Mouse (Mus musculus): ENCODE results near the gene Pmm1.

Gene Pmm1

GRCm38 (mm10) chr15:81955414-81955813 is 5.3 kb downstream of the Pmm1 start:
- DNase-seq, result no peak

- DNase-seq, result no peak
Measured at GRCm38 (mm10) chr15:81954716-81955115, 6.0 kb downstream of the Pmm1 start.

DNA sequence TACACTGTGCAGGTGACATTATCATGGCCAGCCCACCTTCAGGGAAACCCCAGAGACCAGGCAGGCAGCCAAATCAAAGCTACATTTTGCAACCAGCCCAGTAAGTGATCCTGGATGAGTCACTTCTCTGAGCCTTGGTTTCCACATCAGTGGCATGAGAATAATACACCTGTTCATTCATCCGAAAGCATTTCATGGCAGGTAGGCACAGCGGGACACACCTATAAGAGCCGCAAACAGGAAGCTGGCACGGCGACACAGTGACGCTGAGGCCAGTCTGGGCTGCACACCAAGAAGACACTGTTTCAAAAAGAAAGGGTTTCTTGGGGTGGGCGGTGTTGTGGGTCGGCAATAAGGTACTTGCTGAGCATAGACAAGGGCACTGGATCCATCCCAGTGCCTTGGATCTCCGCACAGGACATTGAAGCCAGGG is 6.6 kb downstream of the Pmm1 start:
- DNase-seq, result no peak

DNA sequence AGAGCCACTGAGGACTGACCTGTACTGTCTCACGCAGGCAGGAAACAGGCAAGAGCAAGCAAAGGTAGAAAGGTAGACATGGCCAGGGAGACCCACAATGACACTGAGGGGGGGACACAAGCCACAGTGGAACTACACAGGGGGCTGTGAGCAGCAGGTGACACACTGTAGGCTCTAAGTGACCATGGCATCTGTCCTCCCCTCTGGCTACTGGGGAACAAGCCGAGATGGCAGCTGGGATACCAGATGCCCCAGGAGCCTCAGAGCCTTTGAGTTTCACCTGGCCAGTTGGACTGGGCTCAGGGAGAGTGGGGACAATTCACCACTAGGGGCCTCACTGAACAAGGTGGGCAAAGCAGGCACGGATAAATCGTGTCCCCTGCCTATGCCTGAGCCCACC is 8.4 kb downstream of the Pmm1 start:
- DNase-seq, result no peak

DNA sequence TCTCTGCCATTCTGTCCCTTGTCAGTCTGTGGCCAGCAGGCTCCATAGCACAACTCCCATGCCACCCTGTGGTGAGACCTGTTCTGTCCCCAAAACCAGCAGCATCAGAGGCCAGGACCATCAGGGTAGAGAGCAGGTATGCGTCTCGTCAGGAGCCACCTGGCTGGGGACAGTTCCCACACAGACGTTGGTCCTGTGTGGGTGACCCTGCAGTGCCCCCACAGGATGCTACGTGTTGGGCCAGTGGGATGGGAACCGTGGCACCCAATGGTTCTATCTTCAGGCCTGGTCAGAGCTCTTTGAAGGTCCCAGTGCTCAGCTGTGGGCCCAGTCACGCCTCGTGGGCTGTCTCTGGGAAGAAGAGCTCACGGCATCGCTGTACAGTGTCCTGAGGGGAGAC is 9.6 kb downstream of the Pmm1 start:
- no peak for DNase-seq

GRCm38 (mm10) chr15:81950716-81951115 is 10.0 kb downstream of the Pmm1 start:
- DNase-seq, result no peak

DNA sequence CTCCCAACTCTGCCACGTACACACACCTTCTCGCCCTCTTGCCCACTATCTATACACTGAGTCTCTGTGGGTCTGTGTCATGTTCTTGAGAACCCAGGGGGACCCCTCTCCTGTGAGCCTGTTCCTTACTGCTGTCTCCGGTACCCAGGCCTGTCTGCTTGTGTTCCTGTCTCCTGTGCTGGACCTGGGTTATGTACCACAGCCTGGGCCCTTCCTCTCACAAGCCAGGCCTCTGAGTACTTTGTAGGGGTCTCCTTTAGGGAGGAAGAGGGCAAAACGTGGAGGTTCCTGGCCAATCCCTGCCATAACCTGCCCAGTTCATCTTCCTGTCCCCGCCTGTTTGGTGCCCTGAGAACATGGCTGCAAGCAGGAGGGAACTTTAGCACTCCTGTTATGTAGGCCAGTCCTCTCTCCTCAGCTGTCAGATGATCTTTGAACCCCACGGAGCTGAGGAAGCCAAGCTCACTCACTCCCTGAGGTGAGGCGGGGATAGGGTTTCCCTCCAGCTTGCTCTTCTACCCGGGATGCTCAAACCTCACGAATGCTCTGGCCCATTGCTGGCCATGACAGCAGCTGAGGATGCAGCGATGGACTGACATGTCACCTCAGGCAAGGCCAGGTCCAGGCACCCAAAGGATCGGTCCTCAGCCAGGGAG is 11.1 kb downstream of the Pmm1 start:
- peak; percentile 50 to 57 for DNase-seq

- no peak for DNase-seq
Measured at GRCm38 (mm10) chr15:81949076-81949475, 11.7 kb downstream of the Pmm1 start.

DNA sequence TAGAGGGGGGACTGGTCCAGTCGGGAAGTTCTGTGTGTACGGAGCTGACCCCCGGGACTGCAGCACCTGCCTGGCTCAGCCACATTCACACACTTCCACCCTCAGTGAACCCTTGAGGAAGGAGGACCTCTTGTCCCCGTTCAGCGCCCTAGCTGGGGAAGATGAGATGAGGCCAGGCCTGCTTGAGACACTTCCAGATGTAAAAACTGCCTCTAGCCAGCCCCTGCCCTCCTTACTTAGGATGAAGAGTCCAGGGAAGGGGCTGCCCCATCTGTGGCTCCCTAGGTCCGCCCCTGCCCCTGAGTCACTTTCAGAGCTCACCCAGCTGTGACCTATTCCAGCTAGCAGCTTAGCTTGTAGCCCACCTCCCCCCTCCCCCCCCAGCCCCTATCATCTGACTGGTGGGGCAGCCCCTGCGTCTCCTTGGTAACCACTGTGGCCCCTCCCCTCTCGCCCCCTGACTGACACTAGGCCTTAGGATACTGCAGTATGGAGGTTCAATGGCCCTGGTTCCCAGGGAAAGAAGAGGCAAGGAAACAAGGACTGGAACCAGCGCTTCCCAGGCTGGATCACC is 17.5 kb downstream of the Pmm1 start:
- DNase-seq, result no peak

- no peak for DNase-seq
Measured at GRCm38 (mm10) chr15:81941010-81941409, 19.7 kb downstream of the Pmm1 start.

- DNase-seq, result no peak
Measured at GRCm38 (mm10) chr15:81940219-81940618, 20.5 kb downstream of the Pmm1 start.

DNA sequence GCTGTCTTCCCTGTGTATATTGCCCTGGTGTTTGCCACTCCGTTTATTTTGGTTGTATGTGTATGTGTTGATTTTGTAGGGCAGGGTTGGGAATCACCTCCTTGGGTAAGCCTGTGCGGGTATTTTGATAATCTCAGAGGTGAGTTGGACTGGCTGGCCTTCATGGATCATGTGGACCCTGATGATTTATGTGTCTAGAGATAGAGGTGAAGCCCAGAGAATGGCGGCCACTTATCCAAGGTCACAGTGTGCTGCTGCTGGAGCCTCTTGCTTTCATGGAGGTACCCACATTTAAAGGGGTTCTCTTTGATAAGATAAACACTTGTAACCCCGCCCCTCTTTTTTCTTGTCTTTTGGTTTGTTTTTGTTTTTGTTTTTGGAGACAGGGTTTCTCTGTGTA is 21.0 kb downstream of the Pmm1 start:
- no peak for DNase-seq

- DNase-seq, result no peak
Measured at GRCm38 (mm10) chr15:81939157-81939715, 21.5 kb downstream of the Pmm1 start.

GRCm38 (mm10) chr15:81938246-81938645 is 22.5 kb downstream of the Pmm1 start:
- peak in 1 of 2 experiments; percentile 52 for DNase-seq

DNA sequence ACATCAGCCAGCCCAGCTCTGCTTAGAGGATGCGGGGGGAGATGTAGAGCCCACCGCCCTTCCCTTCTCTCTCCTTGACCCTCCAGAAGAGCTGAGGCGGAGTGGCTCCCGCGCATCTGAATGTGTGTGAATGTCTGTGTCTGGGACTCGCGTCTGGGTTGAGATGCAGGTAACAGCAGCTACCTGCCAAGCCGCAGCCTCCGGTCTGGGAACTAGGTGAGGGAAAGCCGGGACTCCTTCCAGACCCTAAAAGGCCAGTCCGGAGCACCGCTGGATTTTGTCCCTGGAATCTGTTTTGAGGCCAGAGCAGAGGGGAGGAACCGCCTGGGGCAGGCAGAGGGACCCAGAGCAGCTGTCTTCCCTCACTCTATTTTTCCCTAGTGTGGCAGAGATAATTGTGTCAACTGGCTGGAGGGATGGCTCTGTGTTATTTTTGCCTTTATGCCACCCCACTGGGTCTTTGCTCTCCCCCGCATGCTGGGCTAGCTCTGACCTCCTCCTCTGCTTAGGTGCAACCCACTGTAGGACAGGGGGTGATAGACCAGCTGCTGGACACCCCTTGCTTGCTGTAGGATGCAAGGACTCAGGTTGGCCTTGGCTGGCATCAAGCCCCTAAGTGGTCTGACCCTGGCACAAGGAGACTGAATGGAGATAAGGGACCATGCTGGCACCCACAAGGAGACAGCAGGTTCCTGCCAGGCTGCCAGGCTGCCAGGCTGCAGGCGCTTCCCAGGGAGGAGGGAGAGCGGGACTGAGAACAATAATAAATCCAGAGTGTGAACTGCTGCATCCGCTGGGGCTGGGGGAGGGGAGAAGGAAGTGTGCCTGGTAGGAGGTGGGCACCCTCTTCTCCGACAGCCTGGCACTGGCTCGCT is 23.4 kb downstream of the Pmm1 start:
- no peak for DNase-seq

DNA sequence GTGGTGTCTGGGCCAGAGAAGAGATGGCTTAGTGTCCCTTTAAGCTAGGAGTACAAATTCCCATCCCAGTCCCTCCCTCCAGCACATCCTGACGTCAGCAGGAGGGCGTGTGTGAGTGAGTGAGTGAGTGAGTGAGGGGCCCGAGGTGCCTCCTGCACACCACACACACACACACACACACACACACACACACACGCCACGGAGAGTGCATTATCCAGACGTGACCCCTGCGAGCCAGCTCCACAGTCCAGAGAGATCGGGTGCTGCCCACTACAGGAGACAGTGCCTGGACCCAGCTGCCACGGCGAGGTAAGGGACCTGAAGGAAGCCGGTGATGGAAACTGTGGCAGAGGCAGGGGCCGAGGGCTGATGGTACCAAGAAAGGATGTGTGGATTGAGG is 24.1 kb downstream of the Pmm1 start, which contains the start of gene Csdc2:
Gene Csdc2 (plus strand): TSS at position 81 of the 400 bp plus-strand sequence.
- no peak for DNase-seq

- no peak for DNase-seq
Measured at GRCm38 (mm10) chr15:81935869-81936637, 24.7 kb downstream of the Pmm1 start.

GRCm38 (mm10) chr15:81933986-81934385 is 26.7 kb downstream of the Pmm1 start:
- no peak for DNase-seq

GRCm38 (mm10) chr15:81932951-81933470 is 27.7 kb downstream of the Pmm1 start:
- no peak for DNase-seq

DNA sequence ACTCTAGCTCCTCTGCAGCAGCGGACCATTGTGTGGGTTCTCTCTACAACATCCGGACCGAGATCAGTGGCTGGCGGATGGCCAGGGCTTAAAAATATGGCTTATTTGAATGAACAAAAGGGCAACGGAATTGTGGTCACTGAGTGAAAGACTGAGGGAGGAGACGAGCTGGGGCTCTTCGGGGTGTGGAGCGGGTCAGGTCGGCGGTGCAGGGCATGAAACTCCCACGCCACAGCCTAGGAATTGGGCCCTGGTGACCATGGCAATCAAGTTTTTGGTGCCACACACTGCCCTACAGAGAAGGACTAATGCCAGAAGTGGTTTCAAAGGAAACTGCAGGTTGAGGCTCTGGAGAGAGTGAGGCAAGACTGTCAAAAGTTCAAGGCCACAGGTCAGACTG is 32.5 kb downstream of the Pmm1 start:
- peak; percentile 61 to 74 for DNase-seq

DNA sequence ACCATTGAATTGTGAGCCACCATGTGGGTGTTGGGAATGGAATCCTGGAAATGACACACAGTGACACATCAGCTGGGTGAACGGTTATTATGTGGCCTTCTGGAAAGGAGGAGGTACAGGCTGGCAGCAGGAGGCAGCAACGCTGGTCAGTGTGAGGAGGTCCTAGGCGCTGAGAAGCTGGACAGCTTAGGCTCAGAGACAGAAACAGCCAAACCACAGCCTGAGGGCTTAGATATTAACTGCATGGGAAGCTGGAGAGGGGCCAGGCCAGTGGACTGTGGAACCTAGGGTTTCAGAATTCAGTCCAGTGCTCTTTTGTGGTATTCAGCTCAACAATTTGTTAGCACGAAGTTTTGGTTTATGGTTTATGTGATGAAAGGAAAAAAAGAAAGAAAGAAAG is 33.0 kb downstream of the Pmm1 start:
- peak; percentile 82 to 88 for DNase-seq

- DNase-seq, result no peak
Measured at GRCm38 (mm10) chr15:81926446-81926822, 34.3 kb downstream of the Pmm1 start.
